Mouse (Mus musculus) embryonic facial prominence, embryonic 13.5 days (tissue): Measurements from ENCODE around the gene Lpar2. TPM values are rescaled to one million over a fixed set of nuclear protein-coding genes. Genes with fewer than 3 reads are reported as not detected.

Experiments
- ATAC-seq: fragments of 200-750 bp; cut with Nextera tagmentation; 2 replicates; pipeline ENCODE4 v1.8.0; 2017; ENCODE audit warnings: low read depth; ENCODE audit not compliant: insufficient number of reproducible peaks, insufficient read depth, low FRiP score, low TSS enrichment
- H3K27ac ChIP-seq: fragments of 300-500 bp; sonication (generic); 2 replicates; pipeline ENCODE4 v1.5.1; 2015; ENCODE audit warnings: moderate library complexity, mild to moderate bottlenecking, inconsistent platforms
- H3K27me3 ChIP-seq: fragments of 300-500 bp; sonication (generic); 2 replicates; pipeline ENCODE4 v1.6.1; 2015; ENCODE audit warnings: mild to moderate bottlenecking, inconsistent platforms
- H3K36me3 ChIP-seq: fragments of 300-500 bp; sonication (generic); 2 replicates; pipeline ENCODE4 v1.6.1; 2015; ENCODE audit warnings: mild to moderate bottlenecking, inconsistent platforms
- H3K4me1 ChIP-seq: fragments of 300-500 bp; sonication (generic); 2 replicates; pipeline ENCODE4 v1.6.1; 2015; ENCODE audit warnings: inconsistent platforms
- H3K4me2 ChIP-seq: fragments of 300-500 bp; sonication (generic); 2 replicates; pipeline ENCODE4 v1.6.1; 2015; ENCODE audit warnings: moderate library complexity, mild to moderate bottlenecking, inconsistent platforms
- H3K4me3 ChIP-seq: fragments of 300-500 bp; sonication (generic); 2 replicates; pipeline ENCODE4 v1.5.1; 2015; ENCODE audit warnings: mild to moderate bottlenecking, inconsistent platforms
- H3K9ac ChIP-seq: fragments of 300-500 bp; sonication (generic); 2 replicates; pipeline ENCODE4 v1.6.1; 2015; ENCODE audit warnings: mild to moderate bottlenecking, inconsistent platforms
- H3K9me3 ChIP-seq: fragments of 300-500 bp; sonication (generic); 2 replicates; pipeline ENCODE4 v1.6.1; 2016; ENCODE audit warnings: inconsistent platforms
- WGBS: fragments of 180-500 bp; shearing (Covaris S2); methylation state at CpG from one replicate; pipeline ENCODE4 v1.1.7; 2015; ENCODE audit warnings: mixed read lengths; 5-methylcytosine and 5-hydroxymethylcytosine counted together
- polyA plus RNA-seq: library from polyadenylated mRNA; unstranded; fragments of >200 nt; fragmentation: Nextera tagmentation; extraction: Ambion mirVana; gene quantifications from 2 replicates; pipeline ENCODE4 v1.2.1, GENCODE M21; 2015

The Lpar2 gene
- polyA plus RNA-seq, 1 experiment from 2014 or later = 0.58 TPM

DNA sequence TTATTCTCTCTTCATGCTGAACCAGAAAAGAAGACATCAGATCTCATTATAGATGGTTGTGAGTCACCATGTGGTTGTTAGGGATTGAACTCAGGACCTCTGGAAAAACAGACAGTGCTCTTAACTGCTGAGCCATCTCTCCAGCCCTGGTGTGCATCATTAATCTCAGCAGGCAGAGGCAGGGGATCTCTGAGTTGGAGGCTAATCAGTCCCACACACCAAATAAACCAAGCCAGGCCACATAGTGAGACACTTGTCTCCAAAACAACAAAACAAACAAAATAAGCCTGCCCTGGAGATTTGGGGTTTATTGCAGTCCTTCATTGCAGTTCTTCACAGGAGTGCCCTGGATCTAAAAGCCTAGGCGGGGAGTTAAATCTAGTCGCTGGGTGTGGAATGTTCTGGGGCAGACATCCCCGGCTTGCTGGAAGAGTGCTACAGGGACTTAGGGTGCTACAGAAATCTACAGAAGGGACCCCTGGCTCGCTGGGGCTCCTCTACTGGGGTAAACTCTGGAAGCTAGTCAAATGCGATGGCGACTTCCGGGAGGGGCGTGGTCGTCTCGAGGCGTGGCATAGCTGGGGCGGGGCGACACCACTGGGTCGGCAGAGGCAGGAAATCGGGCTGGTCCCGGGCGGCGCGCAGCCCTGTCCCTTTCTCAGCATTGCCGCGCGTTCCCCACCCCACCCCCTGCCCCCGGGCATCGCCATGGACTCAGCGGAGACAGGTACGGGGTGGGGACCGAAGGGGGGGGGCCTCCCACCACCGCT is 13.9 kb upstream of the Lpar2 start, which contains the start of gene Gmip:
Gene Gmip, plus strand, starts transcription at position 586 of the 770 bp plus-strand sequence.
- Histone ChIP-seq H3K27me3 (no peaks in the 10 kb centered on the region), H3K4me1 (peaks cover 12% of the 10 kb centered on the region; the same call in 1 of the 2 replicates), H3K9ac (peak within 1 kb of the TSS; percentile 73), H3K4me2 (peak within 1 kb of the TSS; percentile 91), H3K4me3 (peak within 1 kb of the TSS; percentile 56), H3K36me3 (peaks cover 60% of the 10 kb centered on the region), H3K27ac (0 out of 2 replicates have a peak within 1 kb of the TSS, but pooled peaks have one; percentile 51), H3K9me3 (no peaks in the 10 kb centered on the region)
- ATAC-seq = peak; percentile 60; the same call in 1 of the 2 replicates
- 6% methylated on average over 26 of the region's 28 CpGs for WGBS

- peaks cover 60% of the 10 kb centered on the region for H3K36me3 ChIP-seq
- 0 out of 2 replicates have a peak overlapping the region, but pooled peaks have one; percentile 51 for H3K27ac ChIP-seq
Observed at GRCm38 (mm10) chr8:69808864-69809403, 13.3 kb upstream of the Lpar2 start.

GRCm38 (mm10) chr8:69809820-69810219 is 12.4 kb upstream of the Lpar2 start:
- Histone ChIP-seq H3K27ac (no peak overlapping the region), H3K4me2 (0 out of 2 replicates have a peak overlapping the region, but pooled peaks have one; percentile 91), H3K36me3 (peaks cover 61% of the 10 kb centered on the region), H3K27me3 (no peaks in the 10 kb centered on the region), H3K4me1 (peaks cover 12% of the 10 kb centered on the region; the same call in 1 of the 2 replicates), H3K4me3 (no peak overlapping the region), H3K9me3 (no peaks in the 10 kb centered on the region), H3K9ac (no peak overlapping the region)
- 60% methylated on average over 3 of the region's 3 CpGs for WGBS
- no peak for ATAC-seq

More at GRCm38 (mm10) chr8:69808864-69809403, 13.3 kb upstream of the Lpar2 start:
- WGBS = 2% methylated on average over 23 of the region's 23 CpGs
- peak; percentile 28; the same call in 1 of the 2 replicates for ATAC-seq
- Histone ChIP-seq H3K4me3 (peak overlapping the region; percentile 56), H3K9me3 (no peaks in the 10 kb centered on the region), H3K4me1 (peaks cover 12% of the 10 kb centered on the region; the same call in 1 of the 2 replicates), H3K9ac (peak overlapping the region; percentile 73), H3K4me2 (peak overlapping the region; percentile 91), H3K27me3 (no peaks in the 10 kb centered on the region)

DNA sequence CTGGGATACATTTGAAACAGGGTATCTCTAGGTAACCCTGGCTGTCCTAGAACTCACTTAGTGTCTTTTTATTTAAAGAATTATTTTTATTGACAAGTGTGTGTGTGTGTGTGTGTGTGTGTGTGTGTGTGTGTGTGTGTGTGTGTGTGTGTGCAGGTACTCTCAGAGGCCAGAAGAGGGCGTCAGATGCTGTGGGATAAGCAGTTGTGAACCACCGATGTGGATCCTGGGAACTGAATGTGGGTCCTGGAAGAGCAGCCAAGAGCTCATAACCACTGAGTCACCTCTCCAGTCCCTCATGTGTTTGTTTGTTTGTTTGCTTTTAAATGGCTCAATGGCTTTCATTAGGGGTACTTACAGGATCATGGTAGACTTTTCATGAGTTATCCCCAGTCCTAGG is 7.3 kb upstream of the Lpar2 start:
- no peak overlapping the region for H3K4me3 ChIP-seq
- WGBS = 93% methylated on average over 2 of the region's 2 CpGs
- H3K36me3 ChIP-seq = peaks cover 56% of the 10 kb centered on the region
- no peaks in the 10 kb centered on the region for H3K9me3 ChIP-seq
- no peak overlapping the region for H3K4me2 ChIP-seq
- ATAC-seq = no peak
- no peaks in the 10 kb centered on the region for H3K27me3 ChIP-seq
- no peak overlapping the region for H3K9ac ChIP-seq
- H3K4me1 ChIP-seq = no peaks in the 10 kb centered on the region
- H3K27ac ChIP-seq = no peak overlapping the region

DNA sequence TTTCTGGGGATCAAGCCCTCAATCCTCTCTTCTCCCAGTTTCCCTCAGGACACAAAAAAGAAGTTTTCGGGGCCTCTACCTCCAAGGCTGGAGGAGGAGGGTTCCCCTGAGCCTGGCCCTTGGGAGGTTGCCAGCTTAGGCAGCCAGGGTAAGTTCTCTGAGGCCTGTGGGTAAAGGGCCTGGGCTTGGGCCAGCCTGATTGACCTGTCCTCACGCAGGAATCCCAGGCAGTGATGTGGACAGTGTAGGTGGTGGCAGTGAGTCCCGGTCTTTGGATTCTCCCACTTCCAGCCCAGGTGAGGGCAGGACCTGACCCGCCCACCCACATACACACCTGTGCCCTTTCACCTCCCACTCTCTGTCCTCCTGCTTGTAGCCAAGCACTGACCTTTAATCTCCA is 6.8 kb upstream of the Lpar2 start:
- H3K36me3 ChIP-seq = peaks cover 55% of the 10 kb centered on the region
- no peaks in the 10 kb centered on the region for H3K4me1 ChIP-seq
- H3K9ac ChIP-seq = no peak overlapping the region
- no peak for ATAC-seq
- no peak overlapping the region for H3K4me2 ChIP-seq
- H3K27ac ChIP-seq = no peak overlapping the region
- H3K9me3 ChIP-seq = no peaks in the 10 kb centered on the region
- 91% methylated on average over 4 of the region's 4 CpGs for WGBS
- no peaks in the 10 kb centered on the region for H3K27me3 ChIP-seq
- no peak overlapping the region for H3K4me3 ChIP-seq

- no peak overlapping the region for H3K27ac ChIP-seq
- no peaks in the 10 kb centered on the region for H3K9me3 ChIP-seq
- peaks cover 33% of the 10 kb centered on the region for H3K36me3 ChIP-seq
- no peak overlapping the region for H3K4me2 ChIP-seq
- ATAC-seq = no peak
- no peaks in the 10 kb centered on the region for H3K27me3 ChIP-seq
- H3K4me3 ChIP-seq = no peak overlapping the region
- H3K4me1 ChIP-seq = peaks cover 26% of the 10 kb centered on the region
- 84% methylated on average over 9 of the region's 9 CpGs for WGBS
- H3K9ac ChIP-seq = no peak overlapping the region
Observed at GRCm38 (mm10) chr8:69820466-69820865, 1.8 kb upstream of the Lpar2 start.

GRCm38 (mm10) chr8:69821971-69822385 is 251 bp upstream of the Lpar2 start:
- peak overlapping the region; percentile 79 for H3K4me2 ChIP-seq
- WGBS = 1% methylated on average over 13 of the region's 22 CpGs
- no peaks in the 10 kb centered on the region for H3K9me3 ChIP-seq
- peak overlapping the region; percentile 81 for H3K9ac ChIP-seq
- peak overlapping the region; percentile 68 for H3K4me3 ChIP-seq
- H3K36me3 ChIP-seq = peaks cover 31% of the 10 kb centered on the region
- no peaks in the 10 kb centered on the region for H3K27me3 ChIP-seq
- H3K4me1 ChIP-seq = peaks cover 26% of the 10 kb centered on the region
- peak; percentile 59; the same call in 1 of the 2 replicates for ATAC-seq
- no peak overlapping the region for H3K27ac ChIP-seq

- H3K36me3 ChIP-seq = peaks cover 44% of the 10 kb centered on the region
- peaks cover 26% of the 10 kb centered on the region for H3K4me1 ChIP-seq
- no peak overlapping the region for H3K4me2 ChIP-seq
- ATAC-seq = no peak
- H3K4me3 ChIP-seq = no peak overlapping the region
- H3K9ac ChIP-seq = no peak overlapping the region
- no peaks in the 10 kb centered on the region for H3K27me3 ChIP-seq
- 89% methylated on average over 12 of the region's 12 CpGs for WGBS
- no peaks in the 10 kb centered on the region for H3K9me3 ChIP-seq
- no peak overlapping the region for H3K27ac ChIP-seq
Observed at GRCm38 (mm10) chr8:69826371-69826770, 4.1 kb downstream of the Lpar2 start.

DNA sequence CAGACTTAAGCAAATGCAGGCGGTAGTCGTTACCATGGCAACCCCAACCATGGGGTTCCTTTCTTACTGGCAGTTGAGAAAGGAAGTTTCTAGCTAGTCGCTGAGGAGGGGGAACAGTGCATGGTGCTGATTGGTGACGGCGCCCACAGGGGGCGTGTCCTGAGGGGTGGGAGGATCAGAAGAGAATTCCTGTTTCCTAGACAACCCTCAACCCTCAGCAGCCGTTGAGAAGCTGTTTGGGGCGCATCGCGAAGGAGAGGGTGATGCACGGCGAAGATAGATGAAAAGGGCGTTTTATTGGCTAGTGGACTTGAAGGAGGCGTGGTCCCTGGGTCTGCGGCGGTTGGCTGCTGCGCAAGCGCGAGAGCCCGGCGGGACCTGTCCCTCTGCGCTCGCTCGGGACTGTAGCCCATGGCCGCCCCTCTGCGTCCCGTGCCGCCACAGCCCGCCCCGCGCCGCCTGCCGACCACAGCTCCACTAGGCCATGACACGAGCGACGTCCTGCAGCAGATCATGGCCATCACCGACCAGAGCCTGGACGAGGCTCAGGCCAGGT is 10.1 kb downstream of the Lpar2 start, which contains the start of gene Pbx4:
Gene Pbx4, plus strand, starts transcription at position 194 of the 556 bp plus-strand sequence.
- whole genome bisulfite sequencing = under 1% methylated on average over 38 of the region's 38 CpGs
- peak within 1 kb of the TSS; percentile 74 for H3K9ac ChIP-seq
- peak; percentile 97 for ATAC-seq

GRCm38 (mm10) chr8:69837057-69837682 is 14.9 kb downstream of the Lpar2 start:
- Histone ChIP-seq H3K9ac (no peak overlapping the region), H3K36me3 (no peaks in the 10 kb centered on the region), H3K27ac (no peak overlapping the region), H3K27me3 (no peaks in the 10 kb centered on the region), H3K4me3 (no peak overlapping the region), H3K9me3 (no peaks in the 10 kb centered on the region), H3K4me2 (no peak overlapping the region), H3K4me1 (peaks cover 8% of the 10 kb centered on the region)
- no peak for ATAC-seq
- 71% methylated on average over 8 of the region's 8 CpGs for WGBS

More for the DNA sequence above, 10.1 kb downstream of the Lpar2 start, which contains the start of gene Pbx4:
- Histone ChIP-seq H3K27me3 (no peaks in the 10 kb centered on the region), H3K27ac (peak within 1 kb of the TSS; percentile 22), H3K4me3 (peak within 1 kb of the TSS; percentile 65), H3K36me3 (peaks cover 21% of the 10 kb centered on the region), H3K4me1 (peaks cover 12% of the 10 kb centered on the region), H3K9me3 (no peaks in the 10 kb centered on the region), H3K4me2 (peak within 1 kb of the TSS; percentile 94)
